Mouse (Mus musculus) heart, postnatal 4 days (tissue): ENCODE measurements at regions not wholly inside any gene's neighbourhood (a gene's known extent, or its start where the extent isn't known, plus 50 kb on each side); places are given as distances from the start of the nearest gene placed in this dataset.
"Not testable (repeated sequence)": the region's sequence is repeated elsewhere in the genome, so short reads cannot be mapped to it uniquely, and the experiment has no call there.

Source experiments
- DNase-seq: peaks from one replicate; pipeline ENCODE4 v3.0.0; 2021

DNA sequence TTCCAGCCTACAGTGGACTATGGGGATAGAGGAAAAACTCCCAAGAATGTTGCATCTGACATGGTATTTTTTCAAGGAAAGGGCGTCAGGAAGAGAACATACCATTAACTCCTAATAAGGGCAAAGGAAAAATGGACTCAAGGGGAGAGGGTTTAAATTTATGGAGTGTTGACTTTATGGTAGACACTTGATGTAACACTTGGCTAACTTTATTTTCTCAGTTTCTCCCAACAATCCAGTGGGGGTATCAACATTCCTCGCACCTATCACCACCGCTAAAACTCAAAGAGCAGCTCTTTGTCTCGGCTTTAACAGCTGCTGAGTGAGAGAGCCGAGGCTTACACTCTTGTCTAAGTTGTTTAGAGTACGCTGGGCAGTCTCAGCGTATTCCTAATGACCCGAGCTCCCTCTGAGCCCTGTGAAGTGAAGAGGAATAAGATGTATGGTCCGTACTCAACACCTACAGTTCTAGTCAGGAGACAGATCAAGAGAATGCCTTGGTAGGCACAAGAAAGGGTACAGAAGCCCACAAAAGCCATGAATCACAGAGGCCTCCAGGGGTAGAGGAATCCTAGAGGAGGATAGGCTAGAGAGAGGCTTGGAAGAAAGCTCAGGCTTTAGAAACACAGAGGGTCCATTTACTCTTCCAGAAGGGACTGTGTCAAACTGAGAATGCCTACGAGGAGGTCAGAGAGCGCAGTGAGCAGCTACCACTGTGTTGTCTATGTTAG is 236.4 kb downstream of the Gm5426 start:
- no peak for DNase-seq

DNA sequence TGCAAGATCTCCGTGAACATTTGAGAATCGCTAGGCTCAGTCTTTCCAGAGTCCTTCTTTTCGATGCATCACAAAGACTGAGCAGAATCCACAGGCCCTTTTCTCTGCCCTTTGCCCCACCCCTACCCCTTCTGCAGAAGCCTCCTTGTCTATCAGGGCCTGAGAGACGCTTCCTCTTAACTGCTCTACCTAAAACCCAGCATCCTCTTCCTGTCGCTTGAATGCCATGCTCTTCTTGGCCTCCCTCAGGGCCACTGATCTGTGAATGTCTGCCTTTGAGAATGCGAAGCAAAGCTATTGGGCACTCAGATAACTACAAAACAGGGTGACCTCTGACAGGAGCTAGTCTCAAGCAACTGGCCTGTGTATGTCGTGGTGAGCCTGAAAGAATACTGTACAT is 237.1 kb downstream of the Gm5426 start:
- DNase-seq: no peak

DNA sequence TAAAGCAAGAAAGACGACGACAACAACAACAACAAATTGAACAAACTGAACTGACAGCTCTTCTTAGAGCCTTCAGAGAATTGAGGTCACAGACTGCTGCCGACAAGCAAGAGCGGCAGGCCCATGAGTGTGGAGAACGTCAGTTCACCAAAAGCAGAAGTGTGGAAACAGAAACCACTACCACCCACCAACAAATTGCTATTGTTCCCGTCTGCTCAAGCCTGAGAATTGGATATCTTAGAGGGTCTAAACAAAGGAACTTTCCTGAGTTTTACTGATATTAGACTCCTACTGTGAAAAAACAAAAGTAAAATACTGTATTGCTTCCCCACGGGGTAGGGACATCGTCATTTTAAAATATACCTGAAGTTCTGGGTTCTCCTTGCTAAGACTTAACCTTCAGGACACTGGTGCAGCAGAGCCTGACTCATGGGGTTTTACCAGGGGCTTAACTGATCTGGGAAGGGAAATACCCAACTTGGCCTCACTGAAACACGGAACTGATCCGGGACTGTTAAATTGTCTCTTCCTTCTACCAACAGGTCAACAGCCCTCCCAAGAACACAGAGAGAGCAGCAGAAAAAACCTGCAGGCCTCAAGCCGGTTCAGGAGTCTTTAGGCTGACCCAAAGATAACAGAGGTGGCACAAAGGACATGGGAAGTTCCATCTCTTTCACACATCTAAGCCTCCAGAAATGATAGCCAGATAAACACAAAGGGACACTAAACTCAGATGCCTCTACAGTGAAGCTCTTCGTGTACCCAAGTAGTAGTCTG is 238.1 kb downstream of the Gm5426 start:
- no peak for DNase-seq

DNA sequence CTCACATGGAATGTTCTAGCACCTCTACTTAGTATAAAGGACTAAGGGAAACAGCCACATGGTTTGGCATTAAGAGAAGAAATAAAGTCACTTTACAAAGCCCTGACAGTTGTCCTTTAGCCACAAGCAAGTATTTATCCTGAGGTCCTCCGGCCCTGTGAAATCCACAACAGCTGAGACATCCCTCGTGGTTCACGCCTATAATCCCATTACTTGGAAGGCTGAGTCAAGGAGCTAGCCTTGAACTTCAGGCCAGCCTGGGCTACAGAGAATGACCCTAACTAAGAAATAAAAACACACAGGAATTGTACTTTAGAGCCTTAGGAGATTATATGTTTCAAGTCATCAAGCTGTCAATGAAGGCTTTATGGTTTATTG is 238.7 kb downstream of the Gm5426 start:
- no peak for DNase-seq

DNA sequence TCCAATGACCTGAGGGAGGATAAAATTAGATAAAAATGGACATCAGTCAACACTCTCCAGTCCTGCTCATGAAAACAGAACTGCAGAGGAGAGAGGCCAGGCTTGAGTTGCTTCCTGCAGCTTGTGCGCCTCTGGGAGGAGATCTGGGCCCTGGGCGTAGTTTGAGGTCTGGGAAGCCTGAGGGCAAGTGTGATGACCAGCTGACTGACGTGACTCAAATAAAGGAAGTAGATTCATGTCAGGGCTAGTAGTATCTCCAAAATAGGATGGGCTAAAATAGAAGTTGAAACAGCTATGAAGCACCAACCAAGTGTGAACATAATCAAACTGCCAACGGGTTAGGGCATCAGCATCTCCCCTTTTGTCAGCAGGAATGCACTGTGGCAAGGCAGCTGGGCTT is 239.3 kb upstream of the Btg1 start:
- no peak for DNase-seq

DNA sequence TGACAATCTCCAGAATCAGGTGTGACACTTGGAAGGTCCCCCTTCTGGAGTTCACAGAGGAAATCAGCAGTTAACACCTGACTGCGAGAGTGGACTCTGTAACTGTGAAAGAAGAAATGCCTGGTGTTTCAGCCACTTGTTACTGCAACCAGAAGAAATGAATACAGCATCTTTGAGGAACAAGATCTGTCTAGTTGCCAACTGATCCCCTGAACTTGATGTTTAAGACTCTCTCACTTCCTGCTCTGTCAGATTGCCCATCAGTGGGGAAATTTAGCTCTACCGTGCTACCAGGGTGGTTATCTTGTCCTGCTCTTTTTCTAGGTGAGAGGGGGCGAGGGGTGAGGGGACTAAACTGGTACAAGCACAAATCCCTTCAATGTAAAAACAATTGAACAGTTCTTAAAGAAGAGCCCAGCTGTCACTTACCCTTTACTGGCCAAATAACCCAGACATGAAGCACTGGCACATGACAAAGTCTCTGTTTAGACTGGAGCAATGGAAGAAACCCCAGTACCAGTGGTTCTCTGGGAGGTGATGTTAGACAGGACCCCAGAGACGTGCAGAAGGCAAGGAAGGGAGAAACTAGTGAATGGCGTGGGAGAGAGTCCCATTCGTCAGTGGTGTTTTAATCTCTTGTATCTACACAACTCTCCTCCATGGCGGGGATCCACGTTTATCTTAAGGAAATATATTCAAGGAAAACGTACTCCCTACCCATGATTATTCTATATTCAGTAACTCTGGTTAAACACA is 237.6 kb upstream of the Btg1 start:
- no peak for DNase-seq

DNA sequence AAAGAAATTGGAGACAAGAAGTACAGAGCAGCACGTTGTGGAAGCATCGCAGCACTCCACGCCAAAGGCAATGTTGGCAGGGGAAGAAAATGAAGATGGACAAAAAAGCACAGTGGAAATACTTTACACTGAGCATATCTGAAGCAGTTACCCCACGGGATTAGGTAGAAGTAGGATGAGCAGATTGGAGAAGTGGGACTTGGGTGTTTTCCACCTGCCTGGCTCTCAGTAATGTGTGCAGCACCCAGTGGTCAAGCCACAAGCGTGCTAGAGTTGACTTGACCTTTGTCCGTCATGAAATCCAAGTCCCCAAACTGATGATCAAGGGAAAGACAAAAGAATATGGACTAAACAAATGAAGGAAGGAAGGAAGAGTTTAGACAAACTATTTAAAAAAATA is 235.1 kb upstream of the Btg1 start:
- DNase-seq: no peak

DNA sequence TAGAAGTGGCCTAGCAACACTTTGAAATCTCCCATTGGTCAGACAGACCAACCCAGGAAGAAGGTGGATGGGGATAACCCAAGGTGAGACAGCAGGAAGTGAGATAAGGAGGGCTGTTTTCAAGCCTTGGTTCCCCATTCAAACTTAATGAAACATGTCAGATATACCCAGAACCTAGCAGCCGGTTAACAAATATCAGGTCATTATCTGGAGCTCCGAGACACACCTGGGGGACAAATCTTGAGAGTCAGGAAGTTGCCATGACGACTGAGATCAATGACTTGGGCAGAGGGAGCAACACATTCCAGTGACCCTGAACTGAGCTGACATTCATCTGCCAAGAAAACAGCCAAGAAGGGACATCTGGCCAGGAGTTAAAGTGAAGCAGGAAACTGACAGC is 225.1 kb upstream of the Btg1 start:
- DNase-seq: no peak

DNA sequence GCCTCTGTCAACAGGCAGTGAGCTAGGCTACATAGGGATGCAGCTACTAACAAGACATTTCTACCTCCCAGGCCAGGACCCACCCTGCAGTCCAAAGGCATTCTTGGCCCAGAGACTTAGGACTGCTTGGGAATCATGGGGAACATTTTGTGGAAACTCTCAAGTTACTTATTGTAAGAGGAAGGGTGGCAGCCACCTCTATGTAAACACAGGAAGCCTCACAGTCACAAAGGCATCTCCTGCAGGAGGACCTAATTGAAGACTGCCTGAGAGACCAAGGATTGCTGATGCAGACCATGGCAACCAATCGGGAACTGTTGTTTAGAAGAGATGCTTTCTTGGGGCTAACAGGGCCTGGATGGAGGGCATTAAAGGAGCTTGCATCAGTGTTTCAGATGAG is 224.0 kb upstream of the Btg1 start:
- no peak for DNase-seq

DNA sequence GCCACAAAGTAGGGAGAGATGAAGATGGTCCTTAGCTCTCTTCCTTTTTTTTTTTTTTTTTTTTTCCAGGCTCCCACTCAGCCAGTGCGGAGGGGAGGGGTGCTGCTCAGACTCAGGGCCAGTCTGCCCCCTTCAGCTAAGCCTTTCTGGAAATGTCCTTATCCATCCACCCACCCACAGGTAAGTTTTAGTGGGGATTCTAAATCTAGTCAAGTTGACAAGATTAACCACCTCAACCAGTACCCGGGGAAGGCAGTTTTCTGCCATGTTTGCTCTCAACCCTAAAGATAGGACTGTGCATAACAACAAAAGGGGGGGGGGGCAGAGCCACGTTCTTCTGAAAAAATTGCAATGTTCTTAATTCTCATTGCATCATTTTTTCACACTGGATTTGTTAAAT is 222.6 kb upstream of the Btg1 start:
- DNase-seq: no peak

DNA sequence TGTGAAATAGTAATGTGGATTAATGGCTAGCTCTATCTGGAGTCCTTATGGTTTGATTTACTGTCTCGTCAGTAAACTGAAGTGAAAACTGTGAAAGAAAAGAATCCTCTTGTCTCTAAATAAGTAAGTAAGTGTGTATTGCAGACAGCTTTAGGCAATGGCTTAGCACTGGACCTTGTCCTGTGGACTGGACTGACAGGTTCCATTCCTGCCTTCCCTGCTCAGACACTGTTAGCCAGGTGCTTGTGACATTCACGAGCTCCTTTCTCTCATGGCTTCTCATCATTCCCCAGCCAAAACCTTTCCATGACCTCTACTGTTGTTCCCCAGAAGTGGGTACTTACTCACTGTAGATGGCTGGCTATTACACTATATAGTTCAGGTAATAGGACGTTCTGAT is 221.8 kb upstream of the Btg1 start:
- no peak for DNase-seq

DNA sequence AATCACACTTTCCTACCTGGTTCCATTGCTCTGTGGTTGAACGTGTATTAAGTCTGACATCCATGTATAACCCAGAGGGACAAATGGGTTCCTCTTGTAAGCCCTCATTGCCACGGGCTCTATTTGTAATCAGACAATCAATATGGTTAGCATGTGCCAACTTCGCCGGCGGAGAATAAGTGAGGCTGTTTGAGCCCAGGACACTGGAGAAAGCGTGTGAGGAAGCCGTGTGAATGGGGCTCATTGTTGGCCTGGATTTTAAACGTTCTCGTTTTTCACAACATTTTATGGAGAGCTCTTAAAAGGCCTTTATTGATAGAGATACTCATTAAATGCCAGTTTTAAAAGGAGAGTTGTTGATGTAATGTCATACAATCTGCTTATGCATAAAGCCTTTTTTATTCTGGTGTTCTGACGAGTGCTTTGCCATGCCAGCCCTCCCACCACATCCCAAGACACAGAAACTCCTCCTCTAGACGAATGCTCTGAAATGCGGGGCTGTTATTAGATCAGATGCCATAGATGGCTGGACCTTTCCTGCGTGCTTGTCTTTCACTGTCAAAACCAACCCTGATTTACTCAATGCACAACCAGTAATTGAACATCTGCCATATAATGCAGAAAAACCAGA is 218.8 kb upstream of the Btg1 start:
- DNase-seq: no peak

DNA sequence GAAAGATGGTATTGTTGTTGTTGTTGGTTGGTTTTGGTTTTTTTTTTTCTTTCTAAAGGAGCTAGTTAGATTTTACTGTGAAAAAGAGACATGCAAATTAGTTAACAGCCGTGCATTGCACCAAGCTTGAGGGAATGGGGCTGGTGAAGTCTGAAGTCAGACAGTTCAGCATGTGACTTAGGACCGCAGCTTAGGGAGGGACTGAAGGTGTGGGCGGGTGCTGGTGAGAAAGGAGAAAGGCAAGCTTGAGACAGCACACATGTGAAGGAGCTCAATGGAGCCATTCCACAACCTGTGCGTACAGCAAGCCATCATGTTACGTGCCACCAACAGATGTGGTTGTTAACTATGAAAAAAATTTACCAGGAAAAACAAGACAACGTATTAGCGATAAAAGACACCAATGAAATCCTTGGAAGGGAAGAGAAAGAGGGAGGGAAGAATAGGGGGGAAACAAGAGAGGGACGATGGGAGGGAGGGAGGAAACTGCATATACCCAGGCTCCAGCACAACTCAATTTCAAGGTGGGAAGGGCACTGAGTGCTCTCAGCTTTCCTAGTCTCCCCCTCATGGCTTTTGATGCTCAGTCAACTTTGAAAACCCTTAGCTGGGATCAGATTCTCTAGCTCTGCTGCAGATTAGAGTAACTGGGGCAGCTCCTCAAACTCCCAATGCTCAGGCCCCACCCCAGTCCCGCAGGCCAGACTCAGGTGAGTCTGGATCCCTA is 218.1 kb upstream of the Btg1 start:
- no peak for DNase-seq

DNA sequence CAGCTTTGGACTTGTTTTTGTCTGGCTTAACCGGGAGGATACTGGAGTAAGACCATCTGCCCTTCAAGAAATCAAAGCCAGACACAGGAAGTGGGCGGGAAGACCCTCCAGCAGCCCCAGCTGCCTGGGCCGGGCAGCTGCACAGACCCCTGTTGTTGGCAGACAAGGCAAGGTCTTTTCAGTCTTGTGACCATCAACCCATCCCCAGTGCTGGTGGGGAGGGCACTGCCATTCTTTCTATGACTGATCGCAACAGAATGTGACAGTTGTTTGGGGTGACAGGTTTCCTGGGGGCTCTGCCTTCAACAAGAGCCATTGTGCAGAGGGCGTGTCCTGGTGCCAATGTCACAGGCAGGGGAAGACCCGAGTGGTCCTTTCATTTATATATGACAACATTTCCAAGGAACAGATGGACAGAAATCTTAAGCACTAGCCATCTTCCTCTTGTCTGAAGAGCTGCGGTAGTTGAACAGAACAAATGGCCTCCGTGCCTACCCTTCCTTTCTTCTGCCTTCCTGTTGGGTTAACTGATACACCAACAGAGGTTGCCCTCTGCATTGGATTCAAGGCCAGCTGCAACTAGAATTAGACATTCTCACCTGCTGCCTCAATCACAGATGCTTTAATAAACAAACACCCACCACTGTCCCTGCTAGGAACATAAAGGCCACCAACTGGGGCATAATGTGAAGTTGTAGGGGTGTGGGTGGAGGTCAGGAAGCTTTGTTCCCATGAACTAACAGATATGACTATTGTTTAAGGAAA is 217.0 kb upstream of the Btg1 start:
- no peak for DNase-seq

DNA sequence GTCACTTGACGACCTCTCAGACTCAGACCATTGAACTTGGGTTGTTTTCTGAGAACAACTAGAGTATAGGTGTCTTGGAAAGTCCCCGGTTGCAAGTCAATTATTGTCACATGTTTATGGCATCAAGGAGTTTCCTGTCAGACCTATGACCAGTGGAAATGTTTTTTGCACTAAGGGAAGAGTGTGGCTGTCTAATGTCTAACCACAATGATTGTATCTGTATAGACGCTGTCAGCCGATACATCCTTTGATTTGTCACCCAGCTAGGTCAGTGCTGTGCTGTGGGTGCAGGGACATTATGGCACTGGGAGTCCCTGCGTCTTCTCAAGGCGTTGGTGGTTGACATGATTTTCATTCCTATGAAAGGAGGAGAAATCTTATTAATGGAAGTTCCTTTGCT is 216.0 kb upstream of the Btg1 start:
- DNase-seq: no peak

DNA sequence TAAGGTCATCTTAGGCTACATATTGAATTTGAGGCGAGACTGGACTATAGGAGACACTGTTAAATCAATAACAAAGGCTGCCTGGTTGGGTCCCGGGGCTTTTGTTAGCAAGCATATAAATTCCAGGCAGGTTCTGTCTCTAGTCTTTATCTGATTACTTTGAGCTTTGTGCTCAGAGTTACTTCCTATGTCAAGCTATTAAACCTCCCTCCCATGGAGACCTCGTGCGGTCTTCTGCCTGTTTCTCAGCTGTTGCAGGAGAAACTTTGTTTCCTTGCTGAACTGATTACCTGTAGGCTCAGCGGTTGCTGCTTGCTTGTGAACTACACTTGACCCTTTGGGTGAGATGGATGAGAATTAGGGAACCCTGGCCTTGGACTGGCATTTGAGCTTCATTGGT is 210.5 kb upstream of the Btg1 start:
- DNase-seq: no peak

DNA sequence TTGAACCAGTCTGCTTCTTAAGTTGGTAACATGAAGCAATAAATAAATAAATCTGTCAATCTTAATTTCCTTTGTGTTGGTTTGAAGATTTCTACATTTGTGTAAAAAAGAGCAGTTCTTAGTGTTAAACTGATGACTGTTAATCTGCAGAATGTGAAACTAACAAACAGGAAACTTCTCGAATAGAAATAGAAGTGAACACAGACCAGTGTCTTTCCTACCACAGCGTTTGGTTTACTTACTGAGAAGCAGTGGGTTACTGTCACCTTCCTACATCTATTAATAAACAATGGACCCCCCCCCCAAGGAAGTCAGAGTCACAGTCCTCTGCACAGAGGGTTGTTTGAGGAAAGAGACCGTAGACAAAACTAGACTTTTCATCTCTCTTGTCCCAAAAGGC is 209.0 kb upstream of the Btg1 start:
- DNase-seq: no peak

DNA sequence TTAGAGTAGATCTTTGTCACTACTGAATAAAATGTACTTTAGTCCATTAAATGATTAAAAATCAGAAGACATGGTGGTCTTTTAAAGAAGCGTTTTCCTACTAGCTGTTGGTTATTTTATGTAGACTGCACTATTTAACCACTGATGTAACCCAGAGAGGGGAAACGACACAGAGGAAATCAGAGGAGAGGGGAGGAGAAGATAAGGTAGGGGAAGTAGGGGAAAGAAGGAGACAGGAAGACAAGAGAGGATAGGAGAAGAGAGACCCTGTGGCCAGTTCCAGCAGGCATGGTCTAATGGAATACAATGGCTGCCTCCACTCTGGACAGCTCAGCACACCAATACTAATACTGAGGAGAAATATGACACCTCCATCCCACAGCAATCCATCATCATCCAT is 208.6 kb upstream of the Btg1 start:
- no peak for DNase-seq

DNA sequence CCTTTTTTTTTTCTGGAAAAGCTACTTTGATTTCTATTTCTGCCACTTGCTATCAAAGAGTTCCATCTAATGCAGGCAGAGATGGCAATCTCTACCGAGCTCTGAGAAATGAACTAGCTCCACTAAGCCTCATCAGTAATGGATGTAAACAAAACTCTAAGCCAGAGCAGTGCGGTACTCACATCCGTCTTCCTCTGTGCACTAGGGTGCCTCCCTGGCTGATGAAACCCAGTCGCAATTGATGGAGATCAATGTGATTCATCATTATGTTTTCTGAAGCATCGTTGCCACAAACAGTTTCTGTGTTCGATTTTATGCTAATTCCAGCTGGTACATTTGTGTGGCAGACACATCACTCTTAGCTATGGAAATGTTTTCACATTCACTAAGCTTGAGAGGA is 206.8 kb upstream of the Btg1 start:
- DNase-seq: no peak

DNA sequence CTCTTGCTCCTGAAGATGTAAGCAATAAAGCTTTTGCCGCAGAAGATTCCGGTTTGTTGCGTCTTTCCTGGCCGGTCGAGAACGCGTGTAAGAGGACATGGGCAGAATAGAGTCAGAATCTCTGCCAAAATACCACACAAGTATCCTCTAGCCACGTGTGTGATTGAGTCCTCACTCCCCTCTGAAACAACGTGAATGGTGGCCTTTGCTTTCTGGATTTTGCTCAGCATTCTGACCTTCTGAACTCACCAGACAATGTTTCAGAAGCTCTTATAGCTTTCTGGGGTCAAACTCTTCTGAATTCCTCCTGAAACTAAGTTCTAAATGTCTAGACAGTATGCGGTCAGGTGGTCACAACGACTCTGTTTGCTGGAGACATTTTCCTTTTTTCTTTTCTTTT is 202.0 kb upstream of the Btg1 start:
- no peak for DNase-seq

DNA sequence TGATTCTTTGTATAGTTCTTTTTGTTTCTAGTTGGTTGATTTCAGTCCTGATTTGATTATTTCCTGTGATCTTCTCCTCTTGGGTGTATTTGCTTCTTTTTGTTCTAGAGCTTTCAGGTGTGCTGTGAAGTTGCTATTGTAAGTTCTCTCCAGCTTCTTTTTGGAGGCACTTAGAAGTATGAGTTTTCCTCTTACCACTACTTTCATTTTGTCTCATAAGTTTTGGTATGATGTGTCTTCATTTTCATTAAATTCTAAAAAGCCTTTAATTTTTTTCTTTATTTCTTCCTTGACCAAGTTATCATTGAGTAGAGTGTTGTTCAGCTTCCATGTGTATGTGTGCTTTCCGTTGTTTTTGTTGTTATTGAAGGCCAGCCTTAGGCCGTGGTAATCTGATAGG is 195.3 kb upstream of the Btg1 start:
- not testable (repeated sequence) for DNase-seq

DNA sequence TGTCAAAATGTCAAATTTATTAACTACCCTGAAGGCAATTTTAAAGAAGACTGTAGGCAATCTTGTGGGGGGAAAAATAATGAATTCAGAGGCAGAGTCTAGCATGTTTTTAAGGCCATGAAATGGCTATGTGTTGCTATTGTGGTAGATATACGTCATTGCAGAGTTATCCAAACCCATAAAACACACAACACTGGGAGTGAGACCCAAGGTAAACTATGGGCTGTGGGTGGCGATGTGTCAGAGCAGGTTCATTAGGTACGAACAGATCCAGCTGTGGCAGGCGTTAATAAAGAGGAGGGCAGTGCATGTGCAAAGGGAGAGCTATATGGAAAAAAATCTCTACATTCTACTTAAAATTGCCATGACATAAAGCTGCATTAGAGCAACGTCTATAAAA is 189.4 kb upstream of the Btg1 start:
- DNase-seq: no peak
